Mouse (Mus musculus) liver (tissue): Measurements from ENCODE around the gene Opcml.

ENCODE experiments used
- DNase-seq: peaks from one replicate; pipeline ENCODE4 v3.0.0-alpha.2; 2020; ENCODE audit warnings: mixed read lengths

The Opcml gene

DNA sequence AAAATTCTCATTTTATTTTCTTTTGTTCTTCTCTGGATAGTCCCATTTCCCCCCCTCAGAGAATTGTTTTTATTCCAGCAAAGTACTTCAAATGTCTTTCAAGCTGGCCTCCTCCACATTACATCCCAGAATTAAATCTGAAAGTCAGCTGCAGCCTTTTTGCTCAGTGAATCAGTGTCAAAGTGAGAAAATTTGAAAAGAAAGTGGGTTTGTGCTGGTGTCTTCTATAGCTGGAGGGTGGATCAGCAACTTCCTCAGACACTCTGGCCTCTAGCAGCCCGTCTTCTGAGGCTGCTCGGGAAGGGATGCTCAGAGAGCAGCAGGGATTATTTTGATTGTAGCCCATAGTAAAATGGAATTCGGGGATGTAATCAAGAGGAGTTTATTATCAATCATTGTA is 81.0 kb downstream of the Opcml start:
- DNase-seq: no peak

GRCm38 (mm10) chr9:27889636-27890035 is 99.1 kb downstream of the Opcml start:
- no peak for DNase-seq

- no peak for DNase-seq
Observed at GRCm38 (mm10) chr9:27917250-27917649, 126.7 kb downstream of the Opcml start.

GRCm38 (mm10) chr9:27923495-27923894 is 132.9 kb downstream of the Opcml start:
- DNase-seq: no peak

- no peak for DNase-seq
Observed at GRCm38 (mm10) chr9:27923945-27924825, 133.6 kb downstream of the Opcml start.

DNA sequence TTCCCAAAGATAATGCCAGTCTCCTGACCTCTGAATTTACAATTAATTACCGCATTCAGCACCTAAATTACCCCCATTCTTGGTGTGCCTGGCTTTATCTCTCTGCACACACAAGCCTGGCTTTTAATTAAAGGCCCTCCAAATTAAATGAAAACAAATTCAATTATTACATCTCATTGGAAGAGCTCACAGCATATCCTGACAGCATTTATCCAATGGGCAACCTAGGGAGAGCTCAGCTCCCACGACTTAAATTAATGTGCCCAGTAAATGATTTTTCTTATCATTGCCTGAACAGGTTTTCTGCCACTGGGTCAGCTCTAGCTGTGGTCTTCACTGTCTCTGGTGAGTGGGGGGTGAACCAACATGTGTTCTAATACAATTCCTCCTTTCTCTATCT is 135.1 kb downstream of the Opcml start:
- no peak for DNase-seq

DNA sequence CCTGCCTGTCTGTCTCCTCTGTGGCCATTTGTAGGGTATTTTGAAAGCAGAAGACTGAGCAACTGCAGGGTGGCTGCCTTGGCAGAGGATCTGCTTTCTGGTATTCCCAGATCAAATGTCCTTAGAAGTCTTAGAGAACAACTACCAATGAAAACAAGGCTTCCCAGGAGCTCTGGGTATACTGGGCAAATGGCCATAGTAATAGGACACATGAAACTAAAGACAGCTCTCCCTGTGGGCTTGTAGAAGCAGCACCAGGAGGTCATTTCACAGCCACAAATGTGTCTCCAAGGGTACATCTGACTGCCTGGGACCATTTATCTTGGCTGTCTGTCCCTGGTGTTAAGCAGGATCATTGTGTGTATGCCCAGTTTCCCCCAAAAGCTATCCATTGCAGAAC is 146.7 kb downstream of the Opcml start:
- no peak for DNase-seq

DNA sequence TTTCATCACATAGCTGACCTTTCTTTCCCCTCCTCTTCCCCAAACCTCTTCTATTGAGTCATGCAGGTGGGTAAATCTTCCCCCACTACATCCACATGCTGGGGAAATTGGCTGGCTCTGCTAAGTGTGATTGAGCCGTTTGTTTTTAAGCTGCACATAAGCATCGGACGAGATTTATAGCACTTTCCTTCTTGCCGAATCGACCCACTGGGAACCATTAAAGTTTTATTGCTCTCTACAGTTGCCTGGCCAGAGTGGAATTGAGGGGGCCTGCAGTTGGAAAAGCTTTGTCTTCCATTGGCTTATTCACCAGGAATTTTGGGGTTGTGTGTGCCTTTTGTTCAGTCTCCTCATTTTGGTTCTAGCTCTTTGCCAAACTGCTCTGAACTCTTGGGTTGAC is 147.1 kb downstream of the Opcml start:
- DNase-seq: no peak

- no peak for DNase-seq
Observed at GRCm38 (mm10) chr9:27945323-27946010, 154.9 kb downstream of the Opcml start.

DNA sequence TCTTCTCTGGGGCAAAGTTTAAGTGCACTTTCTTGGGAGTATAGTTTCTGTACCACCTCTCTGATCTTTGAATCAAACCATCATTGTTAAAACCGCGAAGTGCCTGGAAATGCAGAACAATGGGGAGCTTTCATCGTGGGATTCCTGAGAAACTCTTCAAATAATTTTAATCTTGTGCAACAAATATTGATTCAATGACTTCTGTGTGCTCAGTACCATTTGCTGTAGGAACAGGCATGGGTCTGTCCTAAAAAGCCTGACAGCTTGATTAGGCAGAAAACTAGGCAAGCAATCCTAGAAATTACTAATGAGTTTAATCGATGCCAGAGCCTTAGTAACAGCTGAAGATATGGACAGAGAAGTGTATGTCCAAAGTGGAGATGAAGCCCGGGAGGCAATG is 160.5 kb downstream of the Opcml start:
- DNase-seq: no peak

DNA sequence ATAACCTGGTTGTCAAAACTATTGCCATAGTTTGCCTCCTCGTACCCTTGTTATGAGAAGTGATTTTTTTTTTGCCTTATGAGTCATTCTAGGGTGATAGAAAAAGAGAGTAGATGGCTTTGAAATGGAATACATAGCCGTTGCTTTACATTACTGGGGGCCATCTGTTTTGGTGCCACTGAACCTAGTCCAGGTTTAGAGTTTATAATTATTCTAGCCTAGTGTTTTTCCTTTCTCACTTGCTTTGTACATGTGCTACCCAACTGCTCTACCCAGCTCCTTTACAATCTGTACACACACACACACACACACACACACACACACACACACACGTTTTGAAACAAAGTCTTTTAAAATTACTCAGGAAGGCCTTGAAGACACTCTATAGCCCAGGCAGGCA is 171.1 kb downstream of the Opcml start:
- DNase-seq: no peak

- DNase-seq: no peak
Observed at GRCm38 (mm10) chr9:27963385-27963784, 172.8 kb downstream of the Opcml start.

- no peak for DNase-seq
Observed at GRCm38 (mm10) chr9:27964902-27965550, 174.5 kb downstream of the Opcml start.

GRCm38 (mm10) chr9:27968266-27968665 is 177.7 kb downstream of the Opcml start:
- no peak for DNase-seq

- DNase-seq: no peak
Observed at GRCm38 (mm10) chr9:27972293-27972692, 181.7 kb downstream of the Opcml start.

DNA sequence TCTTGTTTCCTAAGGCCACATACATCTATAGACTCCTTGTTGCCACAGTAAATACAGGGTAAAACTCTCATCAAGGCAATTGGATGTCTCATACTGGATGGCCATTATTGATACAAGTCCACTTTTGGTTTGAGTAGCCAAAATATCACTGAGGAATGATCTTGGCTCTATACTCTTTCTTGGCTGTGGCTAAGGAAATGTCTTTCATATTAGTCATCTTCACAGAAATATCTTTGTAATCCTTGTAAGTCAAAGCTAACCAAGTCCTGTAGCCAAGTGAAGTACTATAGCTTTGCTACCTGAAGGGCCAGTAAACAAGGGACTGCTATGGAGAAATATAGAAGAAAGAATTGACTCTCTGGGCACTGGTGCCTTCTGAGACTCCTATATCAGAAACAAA is 192.0 kb downstream of the Opcml start:
- no peak for DNase-seq

DNA sequence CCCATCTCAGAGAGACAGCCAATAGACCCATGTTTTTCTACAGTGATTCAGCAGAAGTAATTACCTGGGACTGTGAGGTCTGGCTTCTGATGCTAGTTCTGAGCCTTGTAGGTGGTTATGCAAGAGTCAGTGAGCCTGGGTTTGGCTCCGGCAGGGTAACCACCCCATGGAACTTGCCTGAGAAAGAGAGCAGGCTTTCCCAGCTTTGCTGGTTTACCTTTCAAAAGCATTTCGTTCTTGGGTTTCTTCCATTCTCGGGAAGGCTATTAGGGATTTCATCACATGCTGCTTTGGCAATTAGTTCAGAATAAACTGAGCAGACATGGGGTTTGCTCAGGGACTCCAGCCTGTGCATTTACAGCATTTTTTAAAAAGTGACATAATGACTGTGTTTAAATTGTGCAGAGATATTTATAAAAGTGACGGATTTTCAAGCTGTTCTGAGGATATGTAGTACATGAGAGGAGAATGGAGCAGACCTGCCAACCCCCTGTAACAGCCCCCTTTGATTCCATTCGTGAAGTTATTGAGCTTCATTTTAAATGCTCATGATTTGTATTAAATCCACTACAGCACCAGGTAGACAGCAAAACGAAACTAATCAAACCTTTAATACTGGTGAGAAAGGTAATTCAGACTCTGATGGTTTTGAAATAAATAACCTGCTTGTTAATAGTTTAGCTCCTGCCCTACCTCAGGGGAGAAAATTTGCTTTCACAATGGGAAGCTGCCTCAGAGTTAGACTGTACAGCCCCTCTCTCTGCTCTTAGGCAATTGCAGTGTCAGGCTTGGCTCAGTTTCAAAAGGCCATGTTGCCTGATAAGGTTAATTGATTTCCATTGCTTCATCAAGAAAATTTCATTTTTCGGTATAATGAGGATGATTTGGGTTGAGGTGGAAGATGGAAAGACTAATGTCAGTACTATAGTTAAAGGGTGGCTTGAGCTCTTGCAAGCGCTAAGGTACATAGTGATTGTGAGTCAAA is 196.3 kb downstream of the Opcml start:
- no peak for DNase-seq

DNA sequence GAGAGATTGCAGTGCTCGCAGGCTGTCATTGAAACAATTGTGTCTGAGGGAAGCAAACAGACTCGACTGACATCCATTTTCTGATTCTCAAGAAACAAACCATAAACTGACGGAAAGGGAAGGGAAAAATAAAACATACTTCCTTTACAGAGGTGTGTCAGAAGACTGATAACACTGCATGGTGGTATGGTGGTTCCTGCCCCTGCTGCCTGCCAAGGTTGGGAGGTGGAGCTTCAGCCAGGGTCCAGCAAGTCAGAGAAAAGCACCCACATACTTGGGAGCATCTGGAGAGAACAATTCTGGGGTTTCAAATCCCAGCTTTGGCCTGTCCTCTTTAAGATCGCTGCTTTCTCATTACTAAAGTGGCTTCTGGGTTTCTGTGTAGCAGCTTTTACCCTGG is 201.0 kb downstream of the Opcml start:
- DNase-seq: no peak

- no peak for DNase-seq
Observed at GRCm38 (mm10) chr9:27996536-27996935, 206.0 kb downstream of the Opcml start.

DNA sequence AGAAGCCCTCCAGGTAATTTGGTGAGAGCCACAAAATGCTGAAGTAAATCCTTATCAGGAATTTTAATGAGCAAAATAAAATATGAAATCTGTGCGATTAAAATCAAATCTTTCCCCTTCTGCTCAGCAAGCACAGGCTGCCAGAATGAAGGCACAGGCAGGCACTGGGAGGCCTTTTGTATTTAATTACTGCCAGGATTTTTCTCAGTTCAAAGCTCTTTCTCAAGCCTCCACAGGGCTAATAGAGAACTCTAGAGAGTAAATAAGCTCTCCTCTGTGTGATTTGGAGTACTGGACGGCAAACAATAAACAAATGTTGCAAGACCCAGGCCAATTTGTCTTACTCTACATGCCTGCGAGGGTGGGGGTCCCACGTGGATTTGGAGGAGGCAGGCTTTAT is 208.2 kb downstream of the Opcml start:
- no peak for DNase-seq

- no peak for DNase-seq
Observed at GRCm38 (mm10) chr9:28003131-28003530, 212.6 kb downstream of the Opcml start.

- no peak for DNase-seq
Observed at GRCm38 (mm10) chr9:28011483-28011882, 220.9 kb downstream of the Opcml start.

DNA sequence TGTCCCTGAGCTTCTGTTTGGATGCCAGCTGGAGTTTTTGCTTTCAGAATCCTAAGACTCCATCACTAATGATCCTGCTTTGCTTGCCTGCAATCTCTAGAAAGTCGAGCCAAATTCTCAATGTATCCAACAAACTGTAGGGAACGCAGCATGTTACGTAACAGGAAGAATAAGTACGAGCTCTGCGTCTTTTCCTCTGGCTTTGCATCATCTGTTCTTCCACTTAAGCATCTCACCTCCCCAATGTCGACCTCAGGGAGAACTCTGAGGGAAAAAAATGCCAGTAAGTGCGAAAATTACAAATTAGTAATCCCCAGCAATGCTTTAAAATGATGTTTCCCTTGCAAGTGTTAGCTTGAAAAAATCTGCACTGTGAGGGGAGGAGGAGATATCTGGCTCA is 222.1 kb downstream of the Opcml start:
- no peak for DNase-seq
